8 mouse cellular contexts compared by ENCODE assay signal in genomic region chr9:21356981-21357718, GRCm38 (mm10). TPM values are rescaled to one million over a fixed set of nuclear protein-coding genes. Genes with fewer than 3 reads are reported as not detected.
DNase-seq lines count a peak whose midpoint lies in the region; ATAC-seq and TF ChIP-seq lines count a peak whose summit lies in the region.

No protein-coding gene starts in this region.

- WGBS in liver, embryonic 14.5 days (ENCODE audit: insufficient replicate concordance) = 0% methylated on average over 1 of the region's 1 CpGs
- 6% methylated on average over 1 of the region's 1 CpGs for WGBS in neural tube, embryonic 11.5 days

- no peaks in the 10 kb centered on the region for H3K9me3 ChIP-seq in liver, embryonic 14.5 days (ENCODE audit: control insufficient read depth, low read length)
- H3K9me3 ChIP-seq in neural tube, embryonic 11.5 days (ENCODE audit: control insufficient read depth, low read length) = no peaks in the 10 kb centered on the region

- H3K27me3 ChIP-seq in liver, embryonic 14.5 days (ENCODE audit: control insufficient read depth, insufficient read depth, low read length) = no peaks in the 10 kb centered on the region
- no peaks in the 10 kb centered on the region for H3K27me3 ChIP-seq in neural tube, embryonic 11.5 days (ENCODE audit: control insufficient read depth, insufficient read depth, low read length)

- H3K4me2 ChIP-seq in liver, embryonic 14.5 days (ENCODE audit: low read depth) = no peak overlapping the region
- no peak overlapping the region for H3K4me2 ChIP-seq in neural tube, embryonic 11.5 days (ENCODE audit: low read depth)

- no peak for ATAC-seq in liver, embryonic 14.5 days (ENCODE audit: insufficient read depth)
- ATAC-seq in neural tube, embryonic 11.5 days (ENCODE audit: insufficient read depth, low FRiP score, low TSS enrichment) = no peak; the same call in 1 of the 2 replicates

- no peak overlapping the region for H3K4me3 ChIP-seq in liver, embryonic 14.5 days (ENCODE audit: insufficient read depth in 1 of 2, low read depth in 2 of 2, low read length in 2 of 2)
- no peak overlapping the region for H3K4me3 ChIP-seq in neural tube, embryonic 11.5 days (ENCODE audit: low read depth, low read length)

- intact Hi-C loops in heart, postnatal 10 days (cut with DNase I) = loop anchor here (1.0 to 5.0 kb wide), 3 partner anchors 44 to 134 kb away; partner anchors contain the start of gene Keap1

- peak; percentile 83 for TF ChIP-seq CTCF in liver, embryonic 14.5 days (IDR thresholded peaks at IDR 0.05; ENCODE audit: low read depth)

- no peaks in the 10 kb centered on the region for H3K36me3 ChIP-seq in liver, embryonic 14.5 days (replicated peaks; ENCODE audit: control insufficient read depth, insufficient read depth, low read depth)
- no peaks in the 10 kb centered on the region for H3K36me3 ChIP-seq in neural tube, embryonic 11.5 days (ENCODE audit: control insufficient read depth, insufficient read depth, low read length)

- TF ChIP-seq EP300 in liver, embryonic 14.5 days (IDR thresholded peaks at IDR 0.05; ENCODE audit: low read depth) = no peak

- H3K4me1 ChIP-seq in liver, embryonic 14.5 days (replicated peaks; ENCODE audit: control insufficient read depth in 2 of 2, insufficient read depth in 2 of 2, low read length in 1 of 2) = 0 out of 4 replicates have a peak, but pooled peaks cover 0 to 5% of the 10 kb centered on the region in 2 experiments
- no peaks in the 10 kb centered on the region for H3K4me1 ChIP-seq in neural tube, embryonic 11.5 days (ENCODE audit: control insufficient read depth, insufficient read depth, low read length)

- peak; percentile 88 for DNase-seq in CD4-positive, CD25-positive, alpha-beta regulatory T cell, adult 2 months (ENCODE audit: low read depth, low spot score)
- DNase-seq in adrenal gland, adult 2 months = peak; percentile 60
- peak; percentile 71 for DNase-seq in embryo, embryonic 11.5 days (ENCODE audit: low read depth, low spot score)
- peak; percentile 85 to 87 for DNase-seq in heart, postnatal 10 days
- DNase-seq in kidney, postnatal 4 days = peak; percentile 70 to 77
- peak; percentile 53 to 60 (median 55) for DNase-seq in liver, embryonic 14.5 days (ENCODE audit: low read depth in 3 of 3, low spot score in 3 of 3)
- peak; percentile 59 for DNase-seq in neural tube, embryonic 11.5 days (ENCODE audit: low spot score)
- DNase-seq in thymus, postnatal 0 days (ENCODE audit: low spot score) = peak; percentile 80

- H3K9ac ChIP-seq in liver, embryonic 14.5 days (replicated peaks) = no peak overlapping the region
- no peak overlapping the region for H3K9ac ChIP-seq in neural tube, embryonic 11.5 days (ENCODE audit: low read length)

- H3K27ac ChIP-seq in liver, embryonic 14.5 days = no peak overlapping the region
- H3K27ac ChIP-seq in neural tube, embryonic 11.5 days (ENCODE audit: low read depth, low read length) = no peak overlapping the region

RNA-seq across cellular contexts. Expression of gene Ilf3, which starts 10.5 kb away (rescaled TPM):
- total RNA-seq in adrenal gland, adult 2 months (2021) = 10 to 100 TPM; 51.0 to 60.1 TPM
- polyA plus RNA-seq in adrenal gland, adult 2 months (2012; rRNA removed) = 38.9 and 39.1 TPM in 2 replicates
- total RNA-seq in heart, postnatal 10 days (2021) = 10 to 100 TPM; 41.3 to 51.0 TPM
- polyA plus RNA-seq in liver, embryonic 14.5 days (2012; rRNA removed) = 23.3 and 28.2 TPM in 2 replicates
- 33.5 and 36.8 TPM in 2 replicates for polyA plus RNA-seq in liver, embryonic 14.5 days (2014; fragmentation: Nextera tagmentation; extraction: Ambion mirVana)
- 270 and 288 TPM in 2 replicates for polyA plus RNA-seq in neural tube, embryonic 11.5 days (2014; fragmentation: Nextera tagmentation; extraction: Ambion mirVana)
- polyA plus RNA-seq in thymus, postnatal 0 days (2015; fragmentation: Nextera tagmentation; extraction: Ambion mirVana) = 138 TPM in 2 replicates

RNA-seq across cellular contexts. Expression of gene Slc44a2, which starts 36.7 kb away (rescaled TPM):
- total RNA-seq in adrenal gland, adult 2 months (2021) = 10 to 100 TPM; 30.9 to 56.0 TPM
- 27.1 and 27.2 TPM in 2 replicates for polyA plus RNA-seq in adrenal gland, adult 2 months (2012; rRNA removed)
- total RNA-seq in heart, postnatal 10 days (2021) = 10 to 100 TPM; 86.7 to 95.4 TPM
- polyA plus RNA-seq in liver, embryonic 14.5 days (2012; rRNA removed) = 10.0 TPM in 2 replicates
- 11.6 and 12.7 TPM in 2 replicates for polyA plus RNA-seq in liver, embryonic 14.5 days (2014; fragmentation: Nextera tagmentation; extraction: Ambion mirVana)
- polyA plus RNA-seq in neural tube, embryonic 11.5 days (2014; fragmentation: Nextera tagmentation; extraction: Ambion mirVana) = 79.1 and 81.5 TPM in 2 replicates
- polyA plus RNA-seq in thymus, postnatal 0 days (2015; fragmentation: Nextera tagmentation; extraction: Ambion mirVana) = 161 and 167 TPM in 2 replicates

RNA-seq across cellular contexts. Expression of gene Ap1m2, which starts 45.0 kb away (rescaled TPM):
- not detected for total RNA-seq in adrenal gland, adult 2 months (2021)
- not detected in 2 replicates for polyA plus RNA-seq in adrenal gland, adult 2 months (2012; rRNA removed)
- total RNA-seq in heart, postnatal 10 days (2021) = not detected
- 0.06 and 0.07 TPM in 2 replicates for polyA plus RNA-seq in liver, embryonic 14.5 days (2012; rRNA removed)
- 0.16 and 0.24 TPM in 2 replicates for polyA plus RNA-seq in liver, embryonic 14.5 days (2014; fragmentation: Nextera tagmentation; extraction: Ambion mirVana)
- 2.0 and 2.7 TPM in 2 replicates for polyA plus RNA-seq in neural tube, embryonic 11.5 days (2014; fragmentation: Nextera tagmentation; extraction: Ambion mirVana)
- 20.2 and 21.0 TPM in 2 replicates for polyA plus RNA-seq in thymus, postnatal 0 days (2015; fragmentation: Nextera tagmentation; extraction: Ambion mirVana)

RNA-seq across cellular contexts. Expression of gene Qtrt1, which starts 54.5 kb away (rescaled TPM):
- total RNA-seq in adrenal gland, adult 2 months (2021) = 10 to 100 TPM; 13.1 to 15.9 TPM
- polyA plus RNA-seq in adrenal gland, adult 2 months (2012; rRNA removed) = 23.4 and 28.6 TPM in 2 replicates
- total RNA-seq in heart, postnatal 10 days (2021) = 10 to 100 TPM; 10.6 to 11.5 TPM
- 20.0 and 25.4 TPM in 2 replicates for polyA plus RNA-seq in liver, embryonic 14.5 days (2012; rRNA removed)
- polyA plus RNA-seq in liver, embryonic 14.5 days (2014; fragmentation: Nextera tagmentation; extraction: Ambion mirVana) = 20.0 and 20.9 TPM in 2 replicates
- polyA plus RNA-seq in neural tube, embryonic 11.5 days (2014; fragmentation: Nextera tagmentation; extraction: Ambion mirVana) = 47.8 and 51.8 TPM in 2 replicates
- 27.0 and 29.1 TPM in 2 replicates for polyA plus RNA-seq in thymus, postnatal 0 days (2015; fragmentation: Nextera tagmentation; extraction: Ambion mirVana)
